Mouse (Mus musculus): ENCODE measurements at regions not wholly inside any gene's neighbourhood (a gene's known extent, or its start where the extent isn't known, plus 50 kb on each side); places are given as distances from the start of the nearest gene placed in this dataset.

DNA sequence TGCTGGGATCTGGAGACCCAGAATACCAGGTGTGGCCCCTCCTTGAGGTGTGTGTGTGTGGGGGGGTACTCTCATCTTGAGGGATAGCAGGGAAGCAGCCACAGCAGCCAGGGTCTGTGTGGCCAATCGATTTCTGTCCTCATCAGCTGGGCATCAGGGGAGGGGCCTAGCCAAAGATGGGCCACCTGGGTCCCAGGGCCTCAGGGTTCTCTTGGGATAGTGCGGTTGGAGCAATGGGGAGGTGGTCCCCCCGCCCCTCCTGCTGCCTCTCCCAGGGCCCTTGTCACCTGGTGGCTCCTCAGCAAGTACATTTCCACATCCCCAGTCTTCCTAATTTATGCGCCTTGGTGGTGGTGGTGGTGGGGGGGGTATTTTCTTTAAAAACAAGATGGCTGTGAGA is 55.4 kb downstream of the Uncx start:
- no peaks in the 10 kb centered on the region for H3K9me3 ChIP-seq
- no peak overlapping the region; the same call in 1 of the 2 replicates for H3K9ac ChIP-seq (replicated peaks)
- ATAC-seq: peak; percentile 44; the same call in 1 of the 2 replicates
- peaks cover 38% of the 10 kb centered on the region for H3K4me1 ChIP-seq (replicated peaks)
- H3K36me3 ChIP-seq: no peaks in the 10 kb centered on the region
- H3K27ac ChIP-seq: peak overlapping the region; percentile 81
- H3K27me3 ChIP-seq: peaks cover 54% of the 10 kb centered on the region
- no peak overlapping the region for H3K4me3 ChIP-seq (replicated peaks)
- H3K4me2 ChIP-seq (replicated peaks): peak overlapping the region; percentile 42
- WGBS: 5% methylated on average over 4 of the region's 4 CpGs

DNA sequence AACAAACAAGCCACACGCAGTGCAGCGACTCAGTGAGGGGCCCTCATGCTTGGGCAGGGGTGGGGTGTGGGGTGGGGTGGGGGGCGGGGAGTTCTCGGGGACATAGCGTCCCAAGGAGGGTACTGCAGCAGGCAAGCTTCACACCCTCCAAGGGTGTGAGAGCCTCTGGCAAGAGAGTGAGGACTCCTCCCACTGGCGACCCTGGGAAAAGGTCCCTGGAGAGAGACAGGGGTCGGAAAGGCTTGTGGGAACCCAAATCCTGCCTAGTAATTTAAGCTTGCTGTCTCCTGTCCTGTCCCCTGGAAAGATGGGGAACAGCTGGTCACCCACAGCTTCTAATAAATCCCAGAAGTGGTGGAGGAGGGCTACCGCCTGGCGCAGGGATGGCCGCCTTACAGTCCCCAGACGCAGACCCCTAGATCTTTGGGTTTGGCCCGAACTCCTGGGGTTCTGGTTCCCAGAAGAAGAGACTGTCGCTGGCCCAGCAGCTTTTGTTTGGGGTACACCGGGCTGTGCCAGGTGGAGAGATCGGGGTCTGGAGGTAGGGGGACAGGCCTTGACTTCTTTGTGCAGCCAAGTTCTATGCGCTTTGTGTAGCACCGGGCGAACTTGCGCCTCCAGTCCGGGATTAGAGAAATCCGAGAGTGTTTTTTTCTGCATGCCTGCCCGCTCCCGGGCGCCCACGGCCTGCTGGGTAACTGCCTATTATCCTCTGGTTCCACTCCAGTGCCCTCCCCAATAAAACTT is 56.1 kb downstream of the Uncx start:
- Histone ChIP-seq H3K27ac (peak overlapping the region; percentile 81), H3K36me3 (no peaks in the 10 kb centered on the region), H3K9ac (replicated peaks) (peak overlapping the region; percentile 41; the same call in 1 of the 2 replicates), H3K27me3 (peaks cover 60% of the 10 kb centered on the region), H3K4me2 (replicated peaks) (peak overlapping the region; percentile 42), H3K4me3 (replicated peaks) (peak overlapping the region; percentile 17), H3K4me1 (replicated peaks) (peaks cover 33% of the 10 kb centered on the region), H3K9me3 (no peaks in the 10 kb centered on the region)
- under 1% methylated on average over 25 of the region's 25 CpGs for WGBS
- peak; percentile 72 for ATAC-seq

DNA sequence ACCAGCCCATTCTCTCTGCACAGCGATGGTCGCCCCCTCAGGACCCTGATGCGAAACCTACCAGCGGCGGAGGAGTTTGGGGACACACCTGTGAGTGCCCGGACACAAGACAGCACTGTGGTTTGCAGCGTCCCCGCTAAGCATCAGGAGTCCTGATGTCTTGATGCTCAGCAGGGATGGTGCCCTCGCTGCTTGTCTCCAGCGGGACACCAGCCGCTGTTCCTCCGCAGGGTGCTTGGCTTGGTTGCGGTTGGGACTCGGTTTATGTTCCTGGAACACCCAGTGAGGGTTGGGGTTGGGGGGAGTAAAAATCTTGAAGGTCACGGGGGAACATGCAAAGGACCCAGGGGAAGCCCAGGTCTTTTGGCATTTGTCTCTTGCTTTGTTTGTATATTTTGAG is 56.9 kb downstream of the Uncx start:
- no peak overlapping the region for H3K4me3 ChIP-seq (replicated peaks)
- peak overlapping the region; percentile 81; the same call in 1 of the 2 replicates for H3K27ac ChIP-seq
- ATAC-seq: no peak
- no peaks in the 10 kb centered on the region for H3K36me3 ChIP-seq
- H3K9ac ChIP-seq (replicated peaks): no peak overlapping the region; the same call in 1 of the 2 replicates
- peaks cover 63% of the 10 kb centered on the region for H3K27me3 ChIP-seq
- peak overlapping the region; percentile 42 for H3K4me2 ChIP-seq (replicated peaks)
- no peaks in the 10 kb centered on the region for H3K9me3 ChIP-seq
- peaks cover 28% of the 10 kb centered on the region for H3K4me1 ChIP-seq (replicated peaks)
- WGBS: 4% methylated on average over 15 of the region's 15 CpGs

DNA sequence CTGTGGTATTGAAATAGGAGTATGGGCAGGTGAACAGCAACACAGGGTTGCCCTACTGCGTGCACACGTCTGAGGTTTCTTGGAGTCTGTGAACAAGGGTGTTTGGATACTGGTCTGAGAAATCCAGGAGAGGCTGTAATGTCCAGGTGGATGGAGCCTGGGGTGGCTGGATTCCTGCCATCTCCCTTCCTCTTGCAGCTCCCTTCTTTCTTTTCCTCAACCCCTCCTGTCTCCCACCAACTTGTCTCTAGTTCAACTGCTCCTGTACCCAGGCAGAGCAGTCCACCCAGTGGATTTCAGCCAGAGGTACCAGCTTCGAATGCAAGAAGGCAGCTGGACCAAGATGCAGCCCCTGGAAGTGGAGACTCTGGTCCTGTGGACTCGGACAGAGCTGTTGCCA is 59.6 kb downstream of the Uncx start:
- peaks cover 51% of the 10 kb centered on the region for H3K27me3 ChIP-seq

DNA sequence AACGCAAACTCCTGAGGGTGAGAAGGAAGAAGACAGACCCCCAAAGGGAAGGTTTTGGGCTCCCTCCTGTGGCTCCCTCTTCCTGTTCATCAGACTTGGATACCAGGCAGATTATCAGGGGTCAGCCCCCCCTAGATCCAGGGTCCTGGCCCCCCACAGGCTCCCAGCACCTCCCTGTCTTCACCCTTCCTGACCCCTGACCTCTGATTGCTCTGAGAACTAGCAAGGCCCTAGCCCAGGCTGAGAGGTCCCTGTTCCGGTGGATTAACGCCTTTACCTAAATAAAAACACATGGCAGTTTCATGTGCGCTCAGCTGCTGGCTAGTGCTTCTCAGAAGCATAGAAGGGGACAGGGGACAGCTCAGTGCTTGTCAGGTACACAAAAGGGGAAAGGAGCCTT is 60.2 kb downstream of the Uncx start:
- H3K36me3 ChIP-seq: no peaks in the 10 kb centered on the region
- H3K9me3 ChIP-seq: no peaks in the 10 kb centered on the region
- H3K4me1 ChIP-seq (replicated peaks): peaks cover 18% of the 10 kb centered on the region
- no peak overlapping the region for H3K4me3 ChIP-seq (replicated peaks)
- H3K27me3 ChIP-seq: peaks cover 51% of the 10 kb centered on the region
- no peak for ATAC-seq
- H3K4me2 ChIP-seq (replicated peaks): no peak overlapping the region
- H3K9ac ChIP-seq (replicated peaks): no peak overlapping the region
- WGBS: 22% methylated on average over 4 of the region's 4 CpGs
- no peak overlapping the region for H3K27ac ChIP-seq

More for the DNA sequence above, 59.6 kb downstream of the Uncx start:
- Histone ChIP-seq H3K4me2 (replicated peaks) (no peak overlapping the region), H3K36me3 (no peaks in the 10 kb centered on the region), H3K9ac (replicated peaks) (no peak overlapping the region), H3K4me1 (replicated peaks) (peaks cover 25% of the 10 kb centered on the region), H3K9me3 (no peaks in the 10 kb centered on the region), H3K4me3 (replicated peaks) (no peak overlapping the region), H3K27ac (no peak overlapping the region)
- ATAC-seq: no peak
- WGBS: 82% methylated on average over 4 of the region's 4 CpGs

DNA sequence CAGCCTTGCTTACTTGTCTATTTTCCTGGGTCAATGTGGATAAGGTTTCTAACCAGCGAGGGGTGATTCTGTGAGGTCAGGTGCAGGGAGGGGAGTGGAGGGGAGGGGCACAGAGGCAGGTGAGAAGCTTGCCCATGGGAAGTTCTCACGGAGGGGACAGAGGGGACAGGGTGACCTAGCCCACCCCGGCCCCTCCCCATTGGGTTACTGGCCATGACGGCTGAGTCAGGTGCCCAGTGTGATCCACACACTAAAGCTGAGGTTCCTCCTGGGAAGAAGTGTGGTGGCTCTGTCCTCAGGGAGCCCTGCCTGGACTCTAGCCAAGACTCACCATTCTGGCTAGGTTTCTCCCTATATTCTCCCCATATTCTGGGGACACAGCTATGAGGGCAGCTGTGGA is 61.0 kb downstream of the Uncx start:
- Histone ChIP-seq H3K27me3 (peaks cover 51% of the 10 kb centered on the region), H3K9ac (replicated peaks) (no peak overlapping the region), H3K4me3 (replicated peaks) (no peak overlapping the region), H3K27ac (no peak overlapping the region), H3K4me2 (replicated peaks) (no peak overlapping the region), H3K9me3 (no peaks in the 10 kb centered on the region), H3K36me3 (no peaks in the 10 kb centered on the region), H3K4me1 (replicated peaks) (peaks cover 10% of the 10 kb centered on the region)
- ATAC-seq: no peak
- 58% methylated on average over 4 of the region's 4 CpGs for WGBS

DNA sequence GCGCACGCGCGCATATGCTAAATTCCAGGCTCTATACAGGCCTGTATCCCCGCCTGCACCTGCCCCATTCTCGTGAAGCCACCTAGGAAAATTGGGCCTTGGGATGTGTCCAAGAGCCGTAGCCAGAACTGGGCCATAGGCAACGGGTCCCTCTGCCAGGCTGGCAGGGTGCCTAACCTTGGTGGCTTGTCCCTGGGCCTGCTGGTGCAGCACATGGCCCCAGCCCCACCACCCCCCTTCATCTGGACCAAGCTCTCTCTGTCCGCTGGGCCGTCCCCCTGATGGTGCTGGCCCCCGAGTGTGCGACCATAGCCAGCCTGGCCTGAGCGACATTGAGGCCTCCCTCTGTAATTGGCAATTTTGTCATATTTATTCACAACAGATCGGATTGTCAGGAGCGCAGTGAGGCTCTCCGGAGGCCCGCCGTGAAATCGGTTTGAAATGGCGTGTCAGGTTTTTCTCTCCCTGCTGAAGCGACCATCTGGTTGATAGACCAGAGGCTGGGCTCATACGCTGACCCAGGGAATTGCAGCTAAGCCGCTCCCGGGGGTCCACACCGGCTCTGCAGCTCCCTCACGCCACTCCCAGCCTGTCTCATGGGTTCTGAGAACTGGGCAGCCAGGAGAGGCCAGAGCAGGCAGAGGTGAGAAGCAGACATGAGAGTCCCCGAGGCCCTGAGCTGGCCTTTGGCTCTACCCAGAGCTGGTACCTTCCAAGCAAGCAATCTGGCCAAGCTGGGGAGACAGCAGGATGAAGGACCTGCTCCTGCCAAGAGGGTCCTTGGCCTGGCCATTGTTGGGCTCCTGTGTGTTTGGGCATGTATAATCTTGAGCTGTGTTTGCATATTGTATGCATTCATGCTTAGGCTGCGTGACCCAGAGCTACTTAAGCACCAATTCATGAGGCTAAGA is 67.6 kb downstream of the Uncx start:
- H3K4me1 ChIP-seq (replicated peaks): peaks cover 22% of the 10 kb centered on the region
- peak overlapping the region; percentile 28; the same call in 1 of the 2 replicates for H3K9ac ChIP-seq (replicated peaks)
- H3K27me3 ChIP-seq: 0 out of 2 replicates have a peak, but pooled peaks cover 2% of the 10 kb centered on the region
- no peak overlapping the region for H3K4me2 ChIP-seq (replicated peaks)
- peak; percentile 88 for ATAC-seq
- WGBS: 37% methylated on average over 28 of the region's 28 CpGs
- H3K4me3 ChIP-seq (replicated peaks): no peak overlapping the region
- H3K36me3 ChIP-seq: no peaks in the 10 kb centered on the region
- no peaks in the 10 kb centered on the region for H3K9me3 ChIP-seq
- H3K27ac ChIP-seq: peak overlapping the region; percentile 79

DNA sequence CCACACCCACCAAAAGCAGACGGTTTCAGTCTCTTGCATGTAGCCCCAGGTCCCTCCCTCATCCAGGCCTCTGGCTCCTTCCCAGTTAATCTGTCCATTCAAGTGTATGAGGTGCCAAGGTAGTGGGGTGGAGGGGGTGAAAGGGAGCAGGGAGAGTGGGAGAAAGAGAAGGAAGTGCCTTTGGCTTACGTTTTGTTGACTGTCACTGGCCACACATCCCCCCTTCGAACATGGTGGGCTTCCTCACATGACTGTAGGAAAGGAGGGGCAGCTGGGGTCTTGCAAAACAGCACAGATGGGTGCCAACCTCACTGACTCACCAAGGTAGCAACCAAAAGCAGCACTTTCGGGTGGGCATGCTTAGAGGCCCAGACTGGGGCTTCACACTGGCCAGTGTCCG is 68.9 kb downstream of the Uncx start:
- no peak overlapping the region for H3K4me2 ChIP-seq (replicated peaks)
- WGBS: 77% methylated on average over 5 of the region's 5 CpGs

DNA sequence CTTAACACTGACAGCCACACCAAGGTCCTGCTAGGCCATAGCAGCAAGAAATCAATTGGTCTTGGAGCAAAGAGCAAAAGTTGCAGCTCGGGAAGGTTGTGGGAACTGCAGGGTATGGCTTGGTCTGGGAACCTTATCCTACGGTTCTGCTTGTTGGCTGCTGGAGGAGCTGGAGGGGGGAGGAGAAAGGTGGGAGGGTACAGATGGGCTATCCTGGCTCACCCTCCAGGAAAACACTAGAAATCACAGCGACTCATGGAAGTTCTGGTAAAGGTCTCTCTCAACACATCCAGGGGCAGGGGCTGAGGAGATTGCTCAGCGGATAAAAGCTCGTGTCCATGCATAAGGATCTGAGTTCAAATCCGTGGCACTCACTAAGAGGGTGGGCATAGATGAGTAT is 69.4 kb downstream of the Uncx start:
- Histone ChIP-seq H3K4me3 (replicated peaks) (no peak overlapping the region), H3K27me3 (peaks cover 6% of the 10 kb centered on the region; the same call in 1 of the 2 replicates), H3K9me3 (no peaks in the 10 kb centered on the region), H3K4me1 (replicated peaks) (peaks cover 22% of the 10 kb centered on the region), H3K9ac (replicated peaks) (no peak overlapping the region), H3K4me2 (replicated peaks) (no peak overlapping the region), H3K27ac (no peak overlapping the region), H3K36me3 (no peaks in the 10 kb centered on the region)
- WGBS: 81% methylated on average over 6 of the region's 6 CpGs
- no peak for ATAC-seq

More for the DNA sequence above, 68.9 kb downstream of the Uncx start:
- Histone ChIP-seq H3K36me3 (no peaks in the 10 kb centered on the region), H3K27ac (no peak overlapping the region), H3K4me1 (replicated peaks) (peaks cover 22% of the 10 kb centered on the region), H3K9me3 (no peaks in the 10 kb centered on the region), H3K4me3 (replicated peaks) (no peak overlapping the region), H3K27me3 (peaks cover 4% of the 10 kb centered on the region; the same call in 1 of the 2 replicates), H3K9ac (replicated peaks) (no peak overlapping the region)
- ATAC-seq: no peak

DNA sequence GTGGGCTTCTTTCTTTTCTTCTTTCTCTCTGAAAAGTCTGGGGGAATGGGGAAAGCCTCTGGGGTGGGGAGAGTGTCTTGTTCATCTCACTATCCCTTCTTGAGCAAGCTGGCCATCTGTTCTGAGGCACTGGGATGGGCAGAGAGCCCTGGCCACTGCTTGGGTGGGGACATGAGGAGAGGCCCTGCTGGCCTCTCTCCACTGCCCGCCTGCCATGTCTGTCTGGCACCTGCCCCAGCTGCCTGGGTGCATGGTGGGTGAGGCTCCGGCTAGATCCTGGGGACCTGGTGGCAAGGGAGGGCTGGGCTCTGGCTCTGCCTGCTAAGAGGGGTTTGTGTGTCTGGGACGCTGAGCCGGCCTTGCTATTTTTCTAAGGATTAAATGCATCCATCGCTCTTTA is 70.3 kb downstream of the Uncx start:
- no peak for ATAC-seq
- H3K27ac ChIP-seq: 0 out of 2 replicates have a peak overlapping the region, but pooled peaks have one; percentile 16
- 75% methylated on average over 5 of the region's 5 CpGs for WGBS

DNA sequence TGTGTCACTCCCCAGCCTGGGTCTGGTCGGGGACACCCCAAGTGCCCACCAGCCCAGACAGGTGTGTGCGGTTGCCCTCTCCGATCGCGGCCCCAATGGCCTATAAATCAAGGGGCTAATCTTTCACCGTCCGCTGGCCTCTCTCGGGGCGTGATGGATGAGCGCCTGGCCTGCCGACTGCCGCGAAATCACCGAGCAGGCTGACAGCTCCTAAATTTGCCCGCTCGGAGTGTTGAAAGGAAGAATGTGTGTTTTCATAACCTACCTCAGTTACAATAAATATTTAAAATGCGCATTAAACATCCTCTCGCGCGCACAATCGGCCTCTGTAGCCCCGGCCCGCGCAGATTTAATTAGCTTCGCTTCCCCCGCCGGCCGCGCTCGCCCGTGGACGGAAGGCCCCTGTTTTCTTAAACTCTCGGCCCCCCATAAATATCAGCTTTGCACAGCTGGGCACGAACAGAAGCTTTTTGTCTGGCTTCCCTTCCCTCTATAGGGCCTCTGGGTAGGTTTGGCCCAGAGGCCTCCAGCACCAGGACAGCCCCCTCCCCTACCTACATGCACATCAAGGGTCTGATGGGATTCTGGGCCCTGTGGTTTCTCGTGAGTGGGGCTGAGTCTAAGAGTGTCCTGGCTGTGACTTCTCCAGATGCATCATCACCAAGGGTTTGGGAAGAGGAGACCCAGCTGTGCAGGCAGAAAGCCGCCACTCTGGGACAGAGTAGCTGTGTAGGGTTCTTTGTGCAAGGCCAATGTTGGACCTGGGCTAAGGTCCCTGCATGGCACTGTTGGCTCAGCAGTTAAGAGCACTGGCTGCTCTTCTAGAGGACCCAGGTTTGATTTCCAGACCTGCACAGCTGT is 76.2 kb downstream of the Uncx start:
- no peaks in the 10 kb centered on the region for H3K9me3 ChIP-seq
- 13% methylated on average over 36 of the region's 36 CpGs for WGBS
- peak; percentile 47 for ATAC-seq
- peak overlapping the region; percentile 28; the same call in 1 of the 2 replicates for H3K9ac ChIP-seq (replicated peaks)
- peaks cover 29% of the 10 kb centered on the region; the same call in 1 of the 2 replicates for H3K27me3 ChIP-seq
- no peaks in the 10 kb centered on the region for H3K36me3 ChIP-seq
- peaks cover 21% of the 10 kb centered on the region for H3K4me1 ChIP-seq (replicated peaks)
- peak overlapping the region; percentile 44 for H3K27ac ChIP-seq
- H3K4me2 ChIP-seq (replicated peaks): peak overlapping the region; percentile 38
- 0 out of 2 replicates have a peak overlapping the region, but pooled peaks have one; percentile 9 for H3K4me3 ChIP-seq (replicated peaks)

More for the DNA sequence above, 70.3 kb downstream of the Uncx start:
- Histone ChIP-seq H3K27me3 (peaks cover 11% of the 10 kb centered on the region; the same call in 1 of the 2 replicates), H3K36me3 (no peaks in the 10 kb centered on the region), H3K9ac (replicated peaks) (no peak overlapping the region), H3K9me3 (no peaks in the 10 kb centered on the region), H3K4me2 (replicated peaks) (no peak overlapping the region), H3K4me3 (replicated peaks) (no peak overlapping the region), H3K4me1 (replicated peaks) (peaks cover 28% of the 10 kb centered on the region)

Measured in midbrain, embryonic 13.5 days (tissue).